Mouse (Mus musculus) ES-E14 (cell line): ENCODE measurements around the gene Ankrd17. TPM values are rescaled to one million over a fixed set of nuclear protein-coding genes. Genes with fewer than 3 reads are reported as not detected.

ENCODE experiments used
- DNase-seq: peaks from one replicate; pipeline ENCODE4 v3.0.0-alpha.2; 2013; ENCODE audit warnings: low read depth, low spot score
- H3K27ac ChIP-seq: 2 replicates; pipeline ENCODE4 v1.5.1; 2012; ENCODE audit warnings: low read depth, mild to moderate bottlenecking, low read length, moderate library complexity, mixed read lengths; ENCODE audit not compliant: poor library complexity, insufficient read depth, severe bottlenecking
- H3K36me3 ChIP-seq: 2 replicates; pipeline ENCODE4 v1.6.1; 2012; ENCODE audit warnings: mild to moderate bottlenecking, low read length, moderate library complexity, mixed read lengths; ENCODE audit not compliant: control insufficient read depth, poor library complexity, insufficient read depth, severe bottlenecking
- H3K4me1 ChIP-seq, 2 experiments: fragments of 150-350 bp in 1 of 2; sonication (generic) in 1 of 2; 2 replicates each; pipeline ENCODE4 v1.6.1; 2012; ENCODE audit warnings: low read length in 2 of 2, mild to moderate bottlenecking in 1 of 2, mixed read lengths in 1 of 2; ENCODE audit not compliant: control insufficient read depth in 2 of 2, insufficient read depth in 2 of 2, poor library complexity in 1 of 2
- H3K4me3 ChIP-seq, 2 experiments: fragments of 150-350 bp in 1 of 2; sonication (generic) in 1 of 2; 2 replicates each; pipeline ENCODE4 v1.5.1; 2012; ENCODE audit warnings: low read length in 2 of 2, low read depth in 1 of 2, mild to moderate bottlenecking in 1 of 2, mixed read lengths in 1 of 2; ENCODE audit not compliant: insufficient read depth in 1 of 2, poor library complexity in 1 of 2, severe bottlenecking in 1 of 2
- H3K9ac ChIP-seq: 2 replicates; pipeline ENCODE4 v1.6.1; 2012; ENCODE audit warnings: low read depth, mild to moderate bottlenecking, low read length, mixed read lengths; ENCODE audit not compliant: poor library complexity, insufficient read depth, severe bottlenecking
- H3K9me3 ChIP-seq: fragments of 150-350 bp; sonication (generic); 2 replicates; pipeline ENCODE4 v1.6.1; 2012; ENCODE audit warnings: low read depth, mild to moderate bottlenecking, low read length; ENCODE audit not compliant: control insufficient read depth, insufficient read depth
- CHD2 ChIP-seq: IDR thresholded peaks from 2 replicates; pipeline ENCODE4 v1.6.1; 2014; ENCODE audit warnings: mild to moderate bottlenecking, low read depth, low read length, inconsistent platforms
- HCFC1 ChIP-seq: IDR thresholded peaks from 2 replicates; pipeline ENCODE4 v1.6.1; 2012; ENCODE audit warnings: low read length, inconsistent platforms, borderline replicate concordance; ENCODE audit not compliant: insufficient read depth
- MAFK ChIP-seq: IDR thresholded peaks from 2 replicates; pipeline ENCODE4 v1.6.1; 2014; ENCODE audit warnings: mild to moderate bottlenecking, low read depth, low read length, inconsistent platforms; ENCODE audit not compliant: insufficient read depth
- ZC3H11A ChIP-seq: IDR thresholded peaks from 2 replicates; pipeline ENCODE4 v1.6.1; 2012; ENCODE audit warnings: low read depth, mild to moderate bottlenecking, inconsistent platforms, low read length, borderline replicate concordance
- ZNF384 ChIP-seq: IDR thresholded peaks from 2 replicates; pipeline ENCODE4 v1.6.1; 2012; ENCODE audit warnings: low read depth, low read length, inconsistent platforms
- in situ Hi-C, 2 experiments: fragments of 600-800 bp; cut with MboI; formaldehyde crosslinking; loops; one replicate each; pipeline ENCODE4 v1.15.1; 2025; ENCODE audit warnings: low sequenced_read_pairs in 2 of 2, inconsistent platforms in 1 of 2; ENCODE audit not compliant: unreplicated experiment in 2 of 2
- total RNA-seq: library from RNA; depleted of rRNA; stranded (reverse); fragments of 300-350 nt; gene quantifications from 2 replicates; pipeline ENCODE4 v1.2.3, GENCODE M21; 2012

Gene Ankrd17
- total RNA-seq, 1 experiment, result 70.0 TPM

DNA sequence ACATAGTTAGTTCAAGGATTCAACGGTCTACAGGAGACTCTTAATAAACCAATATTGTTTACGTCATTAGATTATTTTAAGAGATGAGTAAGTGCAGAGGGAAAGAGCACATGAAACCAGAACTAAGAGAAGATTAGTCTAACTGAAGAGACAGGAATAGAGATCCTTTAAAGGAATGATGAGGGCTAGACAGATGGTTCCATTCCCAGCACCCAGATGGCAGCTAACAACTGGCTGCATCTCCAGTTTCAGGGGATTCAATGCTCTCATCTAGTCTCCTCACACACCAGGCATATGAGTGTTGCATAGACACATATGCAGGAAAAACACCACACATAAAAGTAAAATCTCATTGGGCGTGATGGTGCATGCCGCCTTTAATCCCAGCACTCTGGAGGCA lies 133.1 kb downstream of the Ankrd17 start:
- TF ChIP-seq HCFC1 (no peak), ZC3H11A (no peak), ZNF384 (no peak), CHD2 (no peak), MAFK (no peak)
- Histone ChIP-seq H3K27ac (no peak overlapping the region), H3K4me1 (peaks cover 2 to 8% of the 10 kb centered on the region in 2 experiments; a peak in 1 of 4 replicates), H3K36me3 (peaks cover 10% of the 10 kb centered on the region), H3K4me3 (no peak overlapping the region), H3K9me3 (no peaks in the 10 kb centered on the region), H3K9ac (no peak overlapping the region)
- DNase-seq, result no peak
- in situ Hi-C loops, result no loop called here

DNA sequence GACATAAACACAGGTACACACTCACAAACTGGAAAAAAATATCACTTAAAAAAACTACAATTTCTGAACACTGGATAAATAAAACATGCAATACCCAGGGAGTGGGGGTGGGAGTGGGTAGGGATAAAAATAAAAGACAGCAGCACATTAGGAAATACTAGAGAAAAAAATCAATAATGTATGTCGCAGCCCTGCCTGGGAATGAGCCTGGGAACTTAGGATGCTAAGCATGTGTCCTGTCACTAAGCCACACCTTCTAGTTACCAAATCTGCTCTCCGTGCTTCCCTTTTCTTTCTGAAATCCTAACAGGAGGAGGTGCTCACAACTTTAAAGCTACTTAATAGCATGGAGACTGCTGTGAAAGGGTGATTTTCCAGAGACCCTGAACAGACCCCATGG lies 136.6 kb downstream of the Ankrd17 start:
- Histone ChIP-seq H3K9ac (no peak overlapping the region), H3K4me3 (no peak overlapping the region), H3K4me1 (no peaks in the 10 kb centered on the region), H3K9me3 (no peaks in the 10 kb centered on the region), H3K27ac (no peak overlapping the region), H3K36me3 (peaks cover 10% of the 10 kb centered on the region)
- no peak for DNase-seq
- in situ Hi-C loops, result loop anchor here in 1 of 2 experiments (10.0 kb wide), 1 partner anchor 135 kb away; the partner anchor contains the start of genes Ankrd17 and Gm9958
- TF ChIP-seq HCFC1 (no peak), MAFK (no peak), ZNF384 (no peak), ZC3H11A (no peak), CHD2 (no peak)

DNA sequence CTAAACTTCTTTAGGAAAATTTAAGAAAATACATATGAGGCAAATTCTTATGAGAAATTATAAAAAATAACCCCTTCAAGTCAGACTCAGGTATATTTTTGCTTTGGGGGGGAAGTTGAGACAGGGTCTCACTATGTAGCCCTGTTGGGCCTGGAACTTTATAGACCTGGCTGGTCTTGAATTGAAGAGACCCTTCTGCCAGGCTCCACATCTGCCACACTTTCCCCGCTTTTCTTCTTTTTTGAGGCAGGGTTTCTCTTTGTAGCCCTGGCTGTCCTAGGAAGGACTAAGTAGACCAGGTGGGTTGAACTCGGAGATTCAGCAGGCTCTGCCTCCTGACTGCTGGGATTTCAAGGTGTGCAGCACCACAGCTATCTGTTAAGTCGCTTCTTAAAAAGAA lies 139.7 kb downstream of the Ankrd17 start:
- in situ Hi-C loops, result loop anchor here in 1 of 2 experiments (10.0 kb wide), 1 partner anchor 138 kb away; the partner anchor contains the start of genes Ankrd17 and Gm9958
- H3K27ac ChIP-seq, result no peak overlapping the region
- H3K9me3 ChIP-seq, result no peaks in the 10 kb centered on the region
- TF ChIP-seq ZC3H11A, result no peak
- no peak for TF ChIP-seq CHD2
- TF ChIP-seq MAFK, result no peak
- no peak for TF ChIP-seq ZNF384
- TF ChIP-seq HCFC1, result no peak
- no peaks in the 10 kb centered on the region for H3K4me1 ChIP-seq
- peaks cover 6% of the 10 kb centered on the region for H3K36me3 ChIP-seq
- no peak for DNase-seq
- H3K9ac ChIP-seq, result no peak overlapping the region
- no peak overlapping the region for H3K4me3 ChIP-seq

GRCm38 (mm10) chr5:90224730-90225129 lies 141.6 kb downstream of the Ankrd17 start:
- H3K4me3 ChIP-seq, result peak overlapping the region in 1 of 2 experiments; percentile 79; a peak in 2 of 4 replicates

More at GRCm38 (mm10) chr5:90224730-90225129, 141.6 kb downstream of the Ankrd17 start:
- Histone ChIP-seq H3K27ac (no peak overlapping the region), H3K36me3 (peaks cover 5% of the 10 kb centered on the region), H3K9me3 (no peaks in the 10 kb centered on the region), H3K9ac (no peak overlapping the region; the same call in 1 of the 2 replicates), H3K4me1 (0 out of 4 replicates have a peak, but pooled peaks cover 0 to 2% of the 10 kb centered on the region in 2 experiments)
- no peak for TF ChIP-seq CHD2
- TF ChIP-seq HCFC1, result no peak
- TF ChIP-seq MAFK, result no peak
- TF ChIP-seq ZNF384, result no peak
- TF ChIP-seq ZC3H11A, result no peak
- no peak for DNase-seq
- in situ Hi-C loops, result loop anchor here in 1 of 2 experiments (10.0 to 25.0 kb wide), 3 partner anchors 140 to 688 kb away; partner anchors contain the start of genes Ankrd17, Cxcl2 and Gm9958
